Mouse (Mus musculus): ENCODE measurements at regions not wholly inside any gene's neighbourhood (a gene's known extent, or its start where the extent isn't known, plus 50 kb on each side); places are given as distances from the start of the nearest gene placed in this dataset.

- peaks cover 5% of the 10 kb centered on the region; the same call in 1 of the 2 replicates for H3K4me1 ChIP-seq (ENCODE audit: insufficient read depth)
- no peak for ATAC-seq
These were observed 139.7 kb downstream of the Syk start for GRCm38 (mm10) chr13:52722718-52723117.

GRCm38 (mm10) chr13:52726043-52726442 is 143.1 kb downstream of the Syk start:
- no peaks in the 10 kb centered on the region for H3K27me3 ChIP-seq (ENCODE audit: insufficient read depth, low read length)
- H3K9ac ChIP-seq (replicated peaks), result no peak overlapping the region
- 34% methylated on average over 10 of the region's 10 CpGs for WGBS (ENCODE audit: insufficient replicate concordance)
- DNase-seq, result no peak
- no peaks in the 10 kb centered on the region for H3K36me3 ChIP-seq (replicated peaks; ENCODE audit: insufficient read depth, low read length)
- no peak overlapping the region for H3K4me2 ChIP-seq (ENCODE audit: low read depth, low read length)
- H3K27ac ChIP-seq (ENCODE audit: low read depth), result no peak overlapping the region
- TF ChIP-seq EP300 (IDR thresholded peaks at IDR 0.05; ENCODE audit: low read depth) (no peak), CTCF (IDR thresholded peaks at IDR 0.05; ENCODE audit: low read depth) (no peak)
- ATAC-seq, result no peak
- H3K4me1 ChIP-seq (ENCODE audit: insufficient read depth), result no peaks in the 10 kb centered on the region
- H3K4me3 ChIP-seq (ENCODE audit: low read depth, low read length), result no peak overlapping the region
- no peaks in the 10 kb centered on the region for H3K9me3 ChIP-seq (ENCODE audit: low read length)

More at GRCm38 (mm10) chr13:52722718-52723117, 139.7 kb downstream of the Syk start:
- H3K36me3 ChIP-seq (replicated peaks; ENCODE audit: insufficient read depth, low read length), result no peaks in the 10 kb centered on the region
- H3K9ac ChIP-seq (replicated peaks), result no peak overlapping the region
- no peaks in the 10 kb centered on the region for H3K9me3 ChIP-seq (ENCODE audit: low read length)
- no peak overlapping the region for H3K4me3 ChIP-seq (ENCODE audit: low read depth, low read length)
- no peak overlapping the region for H3K4me2 ChIP-seq (ENCODE audit: low read depth, low read length)
- H3K27me3 ChIP-seq (ENCODE audit: insufficient read depth, low read length), result no peaks in the 10 kb centered on the region
- 45% methylated on average over 3 of the region's 3 CpGs for WGBS (ENCODE audit: insufficient replicate concordance)
- TF ChIP-seq CTCF (IDR thresholded peaks at IDR 0.05; ENCODE audit: low read depth) (no peak), EP300 (IDR thresholded peaks at IDR 0.05; ENCODE audit: low read depth) (0 out of 2 replicates have a peak, but pooled peaks have one; percentile 13)
- DNase-seq, result no peak
- no peak overlapping the region for H3K27ac ChIP-seq (ENCODE audit: low read depth)

- ATAC-seq (no peak), DNase-seq (no peak)
- no peaks in the 10 kb centered on the region for H3K4me1 ChIP-seq (ENCODE audit: insufficient read depth)
- WGBS (ENCODE audit: insufficient replicate concordance), result 38% methylated on average over 3 of the region's 3 CpGs
- no peak for TF ChIP-seq EP300 (IDR thresholded peaks at IDR 0.05; ENCODE audit: low read depth)
- TF ChIP-seq CTCF (IDR thresholded peaks at IDR 0.05; ENCODE audit: low read depth), result no peak
- no peak overlapping the region for H3K9ac ChIP-seq (replicated peaks)
- H3K27me3 ChIP-seq (ENCODE audit: insufficient read depth, low read length), result no peaks in the 10 kb centered on the region
- H3K36me3 ChIP-seq (replicated peaks; ENCODE audit: insufficient read depth, low read length), result no peaks in the 10 kb centered on the region
- H3K9me3 ChIP-seq (ENCODE audit: low read length), result no peaks in the 10 kb centered on the region
- no peak overlapping the region for H3K4me2 ChIP-seq (ENCODE audit: low read depth, low read length)
- H3K27ac ChIP-seq (ENCODE audit: low read depth), result no peak overlapping the region
- no peak overlapping the region for H3K4me3 ChIP-seq (ENCODE audit: low read depth, low read length)
These were observed 143.6 kb downstream of the Syk start for GRCm38 (mm10) chr13:52726525-52726924.

DNA sequence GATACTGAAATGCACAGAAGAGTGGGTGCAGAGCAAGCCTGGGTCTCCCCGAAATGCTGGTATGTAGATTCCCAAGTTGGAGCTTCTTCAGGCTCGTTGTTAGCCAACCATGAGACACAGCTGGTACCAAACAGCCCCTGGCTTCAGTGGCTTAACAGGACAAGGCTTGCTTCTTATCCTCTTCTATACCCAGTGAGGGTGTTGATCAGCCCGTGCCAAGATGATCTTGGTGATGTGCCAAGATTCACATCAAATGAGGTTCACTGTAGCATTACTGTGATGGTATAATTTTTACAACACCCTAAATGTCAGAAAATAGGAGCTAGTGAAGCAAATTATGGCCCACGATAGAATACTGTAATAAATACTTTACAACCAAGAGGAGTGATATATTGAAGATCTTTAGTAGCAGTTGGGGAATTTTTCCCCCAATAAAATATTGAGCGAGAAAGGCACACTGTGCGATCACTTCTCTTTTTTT is 152.5 kb downstream of the Syk start:
- H3K27me3 ChIP-seq (ENCODE audit: insufficient read depth, low read length), result no peaks in the 10 kb centered on the region
- DNase-seq (no peak), ATAC-seq (no peak)
- TF ChIP-seq EP300 (IDR thresholded peaks at IDR 0.05; ENCODE audit: low read depth), result no peak
- TF ChIP-seq CTCF (IDR thresholded peaks at IDR 0.05; ENCODE audit: low read depth), result no peak
- H3K27ac ChIP-seq (ENCODE audit: low read depth), result 0 out of 2 replicates have a peak overlapping the region, but pooled peaks have one; percentile 9
- H3K9ac ChIP-seq (replicated peaks), result no peak overlapping the region
- H3K4me3 ChIP-seq (ENCODE audit: low read depth, low read length), result no peak overlapping the region
- H3K4me1 ChIP-seq (ENCODE audit: insufficient read depth), result peaks cover 5% of the 10 kb centered on the region; the same call in 1 of the 2 replicates
- H3K9me3 ChIP-seq (ENCODE audit: low read length), result no peaks in the 10 kb centered on the region
- no peaks in the 10 kb centered on the region for H3K36me3 ChIP-seq (replicated peaks; ENCODE audit: insufficient read depth, low read length)
- H3K4me2 ChIP-seq (ENCODE audit: low read depth, low read length), result peak overlapping the region; percentile 20; the same call in 1 of the 2 replicates
- 69% methylated on average over 6 of the region's 6 CpGs for WGBS (ENCODE audit: insufficient replicate concordance)

DNA sequence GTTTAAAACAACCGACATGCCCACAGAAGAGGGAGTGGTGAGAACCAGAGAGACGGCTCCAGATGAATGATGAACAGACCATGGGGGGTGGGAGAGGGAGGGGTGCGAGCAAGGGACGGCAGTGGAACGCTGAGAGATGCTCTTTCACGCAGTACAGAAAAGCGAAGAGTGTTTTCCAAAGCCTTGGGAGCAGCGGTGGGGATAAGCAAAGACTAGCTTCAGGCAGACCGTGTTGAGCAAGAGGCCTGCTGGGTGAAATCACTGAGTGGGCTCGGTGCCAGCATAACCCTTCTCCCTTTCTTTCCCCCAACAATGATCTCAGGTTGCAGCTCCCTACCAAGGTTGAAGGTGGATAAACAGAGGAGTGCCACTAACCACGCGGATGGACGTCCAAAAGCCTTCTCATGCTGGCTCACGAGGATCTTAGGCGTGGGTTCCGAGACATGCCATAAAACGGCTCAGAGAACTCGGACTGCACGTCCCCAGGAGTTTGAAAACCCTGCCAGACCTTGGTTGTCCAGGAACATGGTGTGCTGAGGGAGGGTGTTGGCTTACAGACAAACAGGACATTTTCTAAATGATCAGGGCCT is 153.1 kb downstream of the Syk start:
- Histone ChIP-seq H3K4me1 (ENCODE audit: insufficient read depth) (peaks cover 5% of the 10 kb centered on the region; the same call in 1 of the 2 replicates), H3K9me3 (ENCODE audit: low read length) (no peaks in the 10 kb centered on the region), H3K4me2 (ENCODE audit: low read depth, low read length) (peak overlapping the region; percentile 20; the same call in 1 of the 2 replicates), H3K4me3 (ENCODE audit: low read depth, low read length) (no peak overlapping the region), H3K27me3 (ENCODE audit: insufficient read depth, low read length) (no peaks in the 10 kb centered on the region), H3K27ac (ENCODE audit: low read depth) (peak overlapping the region; percentile 62), H3K9ac (replicated peaks) (no peak overlapping the region), H3K36me3 (replicated peaks; ENCODE audit: insufficient read depth, low read length) (no peaks in the 10 kb centered on the region)
- 51% methylated on average over 19 of the region's 19 CpGs for WGBS (ENCODE audit: insufficient replicate concordance)
- DNase-seq (peak; percentile 73), ATAC-seq (peak; percentile 88)
- TF ChIP-seq CTCF (IDR thresholded peaks at IDR 0.05; ENCODE audit: low read depth), result no peak
- TF ChIP-seq EP300 (IDR thresholded peaks at IDR 0.05; ENCODE audit: low read depth), result peak; percentile 78

- peaks cover 5% of the 10 kb centered on the region; the same call in 1 of the 2 replicates for H3K4me1 ChIP-seq (ENCODE audit: insufficient read depth)
- H3K27me3 ChIP-seq (ENCODE audit: insufficient read depth, low read length), result no peaks in the 10 kb centered on the region
- H3K27ac ChIP-seq (ENCODE audit: low read depth), result no peak overlapping the region
- no peak overlapping the region for H3K4me2 ChIP-seq (ENCODE audit: low read depth, low read length)
- no peak for TF ChIP-seq CTCF (IDR thresholded peaks at IDR 0.05; ENCODE audit: low read depth)
- H3K9ac ChIP-seq (replicated peaks), result no peak overlapping the region
- H3K4me3 ChIP-seq (ENCODE audit: low read depth, low read length), result no peak overlapping the region
- H3K36me3 ChIP-seq (replicated peaks; ENCODE audit: insufficient read depth, low read length), result no peaks in the 10 kb centered on the region
- no peak for DNase-seq
- WGBS (ENCODE audit: insufficient replicate concordance), result 65% methylated on average over 9 of the region's 9 CpGs
- ATAC-seq, result no peak
- H3K9me3 ChIP-seq (ENCODE audit: low read length), result no peaks in the 10 kb centered on the region
These were observed 155.2 kb downstream of the Syk start for GRCm38 (mm10) chr13:52738095-52738660.
